Mouse (Mus musculus) brain, embryonic 14.5 days (tissue): ENCODE results near the gene Catsperz. TPM values are rescaled to one million over a fixed set of nuclear protein-coding genes. Genes with fewer than 3 reads are reported as not detected.

Source experiments
- DNase-seq: peaks from one replicate; pipeline ENCODE4 v3.0.0-alpha.2; 2011; ENCODE audit warnings: low read depth
- CTCF ChIP-seq: fragments of 200-500 bp; IDR thresholded peaks from 2 replicates; pipeline ENCODE4 v1.5.1; 2012; ENCODE audit warnings: inconsistent platforms, mild to moderate bottlenecking, moderate library complexity, borderline replicate concordance; ENCODE audit not compliant: insufficient read depth, insufficient read length; ENCODE audit errors: extremely low read depth
- POLR2A ChIP-seq: fragments of 200-500 bp; IDR thresholded peaks from 2 replicates; pipeline ENCODE4 v1.6.1; 2012; ENCODE audit warnings: mild to moderate bottlenecking, inconsistent platforms, borderline replicate concordance; ENCODE audit not compliant: poor library complexity, insufficient read depth, insufficient read length, severe bottlenecking; ENCODE audit errors: extremely low read depth
- polyA plus RNA-seq: library from polyadenylated mRNA; depleted of rRNA; stranded (reverse); fragments of >200 nt; gene quantifications from 2 replicates; pipeline ENCODE4 v1.2.3, GENCODE M21; 2012

The Catsperz gene
- polyA plus RNA-seq, 1 experiment = 1.5 TPM

DNA sequence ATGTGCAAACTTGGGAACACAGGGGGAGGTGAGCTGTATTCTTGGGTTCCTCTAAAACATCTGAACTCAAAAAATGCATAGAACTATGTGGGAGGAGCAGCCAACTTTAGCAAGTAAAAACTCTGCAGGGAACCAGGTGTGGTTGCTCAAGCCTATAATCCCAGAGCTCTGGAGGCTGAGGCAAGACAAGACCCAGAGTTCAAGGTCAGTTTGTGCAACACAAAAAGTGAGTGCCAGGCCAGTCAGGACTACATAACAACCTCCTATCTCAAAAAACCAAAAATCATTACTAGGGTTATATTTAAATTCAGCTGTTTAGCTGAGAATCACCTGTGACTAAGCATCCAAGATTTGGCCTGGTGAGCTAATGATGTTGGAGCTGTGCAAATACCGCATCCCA is 6.8 kb upstream of the Catsperz start:
- TF ChIP-seq POLR2A (no peak), CTCF (no peak)
- DNase-seq = no peak

DNA sequence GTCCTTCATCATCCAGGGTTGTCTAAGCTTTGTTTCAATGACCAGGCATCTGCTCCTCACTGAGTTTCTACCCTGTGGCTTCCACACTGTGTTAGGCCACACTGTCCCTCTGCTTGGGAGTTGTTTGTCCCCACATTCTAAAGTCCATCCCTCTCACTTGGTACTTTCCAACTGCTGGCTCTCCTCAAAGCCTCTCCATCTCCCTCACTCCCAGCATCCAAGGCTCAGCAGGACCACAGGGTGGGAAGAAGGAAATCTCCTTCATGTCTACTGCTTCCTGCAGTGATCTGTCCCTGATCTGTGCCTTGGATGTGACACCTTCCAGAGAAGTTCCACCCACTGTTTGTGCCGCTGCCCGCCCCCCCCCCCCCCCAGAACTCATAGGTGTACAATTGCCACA is 5.8 kb upstream of the Catsperz start:
- DNase-seq = no peak
- TF ChIP-seq CTCF (no peak), POLR2A (no peak)

DNA sequence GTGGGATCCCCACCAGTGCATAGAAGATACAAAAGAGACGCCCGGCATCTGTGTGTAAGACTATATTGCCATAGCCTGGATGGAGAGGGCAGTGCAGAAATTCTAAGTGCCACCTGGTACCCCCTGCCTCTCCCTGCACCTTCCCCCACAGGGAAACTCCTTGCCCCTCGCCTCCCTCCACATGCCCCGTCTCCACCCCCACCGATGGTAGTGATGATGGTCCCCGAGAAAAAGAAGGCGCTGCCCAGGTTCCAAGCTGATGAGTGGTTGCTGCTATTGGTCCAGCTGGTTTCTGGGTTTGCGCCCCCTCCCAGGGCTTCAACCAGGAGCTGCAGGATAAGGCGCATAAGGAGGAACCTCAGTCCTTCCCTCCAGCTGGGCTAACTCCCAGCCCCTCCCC is 2.9 kb upstream of the Catsperz start:
- TF ChIP-seq POLR2A (no peak), CTCF (no peak)
- DNase-seq = no peak

DNA sequence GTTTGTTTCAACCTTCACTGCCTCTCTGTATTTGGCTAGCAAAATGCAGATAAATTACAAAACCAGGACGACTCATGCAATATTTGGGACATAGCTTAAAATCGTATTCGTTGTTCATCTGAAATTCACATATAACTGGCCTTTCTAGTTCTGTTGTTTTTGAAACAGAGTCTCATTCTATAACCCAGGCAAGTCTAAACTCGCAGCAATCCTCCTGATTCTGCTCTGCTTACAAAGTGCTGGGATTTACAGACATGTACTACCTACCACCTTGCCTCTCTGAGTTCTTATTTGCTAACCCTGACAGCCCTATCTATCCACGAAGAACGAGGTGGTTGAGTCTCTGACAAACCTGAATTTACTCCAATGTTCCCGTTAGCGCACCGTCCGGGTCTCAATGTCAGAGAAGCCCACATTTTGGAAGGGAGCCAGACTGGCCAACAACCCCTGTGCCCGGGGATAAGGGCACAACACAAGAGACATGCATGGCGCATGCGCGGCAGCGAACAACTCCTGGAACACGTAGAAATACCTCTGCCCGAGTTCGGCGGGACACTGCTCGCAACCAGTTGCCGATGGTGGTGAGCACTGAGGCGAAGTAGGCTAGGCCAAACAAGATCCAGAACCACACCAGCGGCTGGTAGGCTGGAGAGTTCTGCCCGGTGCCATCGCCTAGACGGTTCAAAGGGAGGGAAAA is 1.5 kb upstream of the Catsperz start:
- TF ChIP-seq CTCF = no peak
- no peak for TF ChIP-seq POLR2A
- DNase-seq = peak; percentile 43

DNA sequence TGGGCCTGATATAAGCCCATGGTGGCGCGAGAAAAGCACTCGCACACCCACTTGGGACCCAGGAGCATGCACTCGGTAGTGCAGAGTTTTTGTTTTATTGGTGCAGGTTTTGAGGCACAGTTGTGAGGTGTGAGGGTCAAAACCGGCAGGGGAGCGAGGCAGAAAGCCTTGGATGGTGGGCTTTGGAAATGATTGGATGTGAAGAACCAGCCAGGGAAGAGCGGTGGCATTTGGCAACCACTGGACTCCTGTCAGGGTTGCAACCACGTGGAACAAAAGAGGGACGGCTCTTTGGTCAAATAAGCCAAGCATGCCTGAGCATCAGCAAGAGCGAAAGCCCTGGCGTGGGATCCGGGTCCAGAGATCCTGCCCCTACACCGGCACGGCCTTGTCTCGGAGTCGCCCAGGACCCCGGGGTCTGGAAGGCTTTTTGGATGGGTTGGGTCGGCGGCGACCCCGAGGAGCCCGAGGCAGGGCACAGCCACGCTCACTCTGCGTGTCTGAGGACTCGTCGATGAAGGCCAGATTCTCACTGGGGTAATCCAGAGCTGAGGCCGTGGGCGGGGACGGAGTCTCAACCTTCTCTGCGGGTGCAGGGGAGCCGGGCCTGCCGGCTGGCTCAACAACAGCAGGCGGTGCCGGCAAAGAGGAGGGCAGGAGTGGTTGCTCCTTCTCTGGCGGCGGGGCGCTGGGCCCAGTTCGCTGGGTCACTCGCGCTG is 590 bp upstream of the Catsperz start:
- DNase-seq = no peak
- TF ChIP-seq CTCF (no peak), POLR2A (no peak)

DNA sequence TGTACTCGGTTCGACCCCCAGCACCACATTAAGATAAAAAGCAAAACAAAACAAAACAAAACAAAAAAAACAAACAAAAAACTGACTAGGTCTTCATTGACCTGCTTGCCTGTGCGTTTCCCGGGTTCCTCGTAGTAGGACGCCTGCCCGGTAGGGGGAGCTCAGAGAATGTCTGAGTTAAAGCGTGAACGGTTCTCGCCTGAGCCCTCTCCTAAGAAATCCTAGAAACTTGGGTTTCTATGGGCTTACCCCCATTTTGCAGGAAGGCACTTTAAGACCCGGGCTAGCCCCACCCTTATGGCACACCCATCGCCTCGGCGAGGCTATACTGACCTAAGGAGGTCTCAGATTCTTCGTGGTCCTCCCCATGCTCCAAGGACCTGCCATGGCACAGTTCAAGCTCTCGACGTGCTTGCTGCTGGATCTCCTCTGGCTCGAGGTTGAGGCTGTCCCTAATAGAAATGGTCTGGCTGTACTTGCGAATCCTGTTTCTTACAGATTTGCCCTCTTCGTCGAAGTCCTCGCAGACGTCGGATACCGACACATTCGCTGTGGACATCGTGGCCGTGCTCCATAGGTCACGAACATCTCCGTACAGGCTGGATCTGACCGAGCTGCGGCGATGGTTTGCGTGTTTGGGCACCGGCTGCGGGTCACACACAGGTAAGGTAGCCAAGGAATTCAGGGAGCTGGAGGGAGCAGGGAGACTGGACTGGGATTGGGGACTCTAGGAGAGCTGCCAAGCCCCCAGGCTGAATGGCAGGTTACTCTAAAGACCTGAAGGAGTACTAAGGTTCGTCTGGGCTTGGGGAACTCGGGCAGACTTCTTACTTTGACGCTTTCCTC is 496 bp downstream of the Catsperz start:
- TF ChIP-seq POLR2A (no peak), CTCF (peak; percentile 85)
- peak; percentile 85 for DNase-seq

DNA sequence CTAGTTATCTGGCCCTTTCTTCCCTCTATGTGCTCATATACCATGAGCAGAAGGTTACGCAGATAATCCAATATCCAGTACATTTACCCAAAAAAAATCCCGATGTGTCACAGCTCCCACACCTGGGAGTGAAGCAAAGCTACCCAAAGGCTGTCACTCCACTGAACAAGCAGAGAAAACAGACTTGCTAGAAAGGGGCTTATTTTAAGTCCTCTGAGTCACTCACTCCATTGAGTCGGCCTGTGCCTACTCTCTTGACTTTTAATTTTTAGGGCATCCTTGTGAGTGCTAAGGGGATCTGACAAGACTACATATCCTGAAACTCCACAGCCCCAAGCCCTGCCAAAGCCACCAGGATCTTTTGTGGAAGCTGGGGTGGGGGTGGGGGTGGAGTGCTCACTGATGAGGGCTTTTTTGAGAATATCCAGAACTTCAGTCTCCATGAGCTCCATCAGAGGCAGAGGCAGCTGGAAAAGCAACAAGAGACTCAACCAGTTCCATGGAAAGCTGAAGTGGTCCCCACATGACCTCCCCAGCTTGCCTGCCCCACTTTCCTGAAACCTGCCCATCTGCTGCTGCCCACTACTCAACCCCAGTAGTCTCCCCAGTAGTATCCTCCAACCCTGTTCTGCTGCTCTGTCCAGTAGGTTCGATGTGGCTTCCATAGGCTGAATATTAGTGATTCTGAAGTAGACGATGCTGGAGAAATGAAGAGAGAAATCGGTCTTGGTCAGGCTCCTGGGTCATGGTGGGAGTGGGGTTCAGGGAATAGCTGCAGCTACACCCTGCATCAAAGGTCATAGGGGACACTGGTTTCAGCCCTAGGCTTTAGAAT is 2.1 kb downstream of the Catsperz start:
- DNase-seq = no peak
- TF ChIP-seq POLR2A (no peak), CTCF (no peak)

DNA sequence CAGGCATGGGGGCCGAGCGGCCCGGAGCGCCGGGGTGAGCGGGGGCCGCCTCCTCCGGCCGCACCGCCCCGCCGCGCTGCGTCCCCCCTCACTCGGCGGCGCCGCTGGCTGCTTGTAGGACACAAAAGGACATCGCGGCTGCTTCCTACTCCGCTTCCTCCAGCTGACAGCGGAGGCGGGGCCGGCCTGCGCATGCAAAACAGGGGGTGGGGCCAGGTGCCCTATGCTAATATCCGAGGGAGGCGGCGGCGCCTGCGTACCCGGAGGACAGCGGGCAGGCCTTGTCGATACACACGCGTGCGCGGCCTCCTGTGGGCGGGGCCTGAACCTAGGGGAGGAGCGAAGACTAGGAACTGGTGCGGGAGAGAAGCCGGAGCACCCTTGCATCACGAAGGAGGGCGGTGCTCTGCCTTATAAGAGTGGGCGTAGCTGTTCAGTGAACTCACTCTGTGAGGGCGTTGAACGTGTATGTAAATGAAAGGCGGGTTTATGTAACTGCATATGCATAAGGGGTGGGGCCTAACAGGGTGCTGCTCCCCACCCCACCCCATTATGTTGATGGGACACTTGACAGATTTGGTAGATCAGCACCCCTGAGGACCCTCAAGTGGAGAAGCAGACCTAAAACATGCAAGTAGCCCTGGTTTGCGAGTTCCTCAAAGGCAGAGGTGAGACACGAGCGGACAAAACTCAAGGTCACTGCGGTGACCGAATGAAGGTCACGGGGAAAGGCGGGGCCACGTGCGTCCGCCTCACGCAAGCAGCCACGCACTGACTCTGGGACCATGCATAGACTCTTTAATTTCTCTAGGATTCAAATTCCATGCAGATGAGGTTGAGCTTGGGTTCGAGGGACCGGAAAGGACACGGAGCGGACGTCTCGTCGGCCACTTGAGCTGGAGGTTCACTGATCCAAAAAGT is 3.3 kb downstream of the Catsperz start, which contains the start of gene Esrra:
Gene Esrra, minus strand, starts transcription at position 167 of the 921 bp plus-strand sequence.
- TF ChIP-seq CTCF = no peak
- TF ChIP-seq POLR2A = peak; percentile 86
- peak; percentile 100 for DNase-seq

DNA sequence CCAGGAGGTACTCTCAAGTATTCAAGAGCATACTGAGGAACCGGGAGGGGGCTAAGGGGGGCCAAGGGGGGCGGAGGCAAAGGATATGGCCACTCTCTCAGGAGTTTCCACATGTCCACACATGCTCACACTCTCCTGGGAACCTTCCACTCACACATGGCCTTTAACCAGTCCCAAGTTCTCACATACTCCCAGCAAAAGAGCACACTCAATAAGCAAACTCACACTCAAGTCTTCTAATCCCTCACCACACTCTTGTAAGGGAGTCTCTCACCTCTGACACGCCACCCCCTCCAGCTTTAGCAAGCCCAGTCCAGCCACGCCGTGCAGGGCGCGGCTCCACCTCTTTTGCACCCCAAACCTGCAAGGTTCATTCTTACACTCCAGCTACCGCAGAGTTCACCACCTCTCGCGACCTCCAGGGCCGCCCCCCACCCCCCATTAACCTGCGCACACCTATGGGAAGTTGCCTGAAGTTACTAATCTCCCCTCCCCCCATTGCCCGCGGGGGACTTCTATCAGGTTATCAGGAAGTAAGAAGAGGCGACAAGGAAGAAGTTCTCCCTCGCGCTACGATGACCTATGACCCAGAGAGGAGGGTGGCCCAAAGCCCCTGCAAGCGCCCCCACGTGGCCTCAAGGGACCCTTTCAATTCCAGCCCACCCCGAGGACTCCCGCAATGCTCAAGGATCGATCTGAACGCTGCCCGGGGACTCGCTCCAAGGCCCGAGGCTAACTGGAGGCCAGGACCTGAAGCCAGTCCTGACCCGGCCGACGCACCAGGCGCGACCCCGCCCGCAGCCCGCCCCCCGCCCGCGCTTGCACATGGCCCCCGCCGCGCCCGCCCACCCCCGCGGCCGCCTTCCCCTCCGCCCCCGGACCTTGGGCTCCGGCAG is 4.2 kb downstream of the Catsperz start:
- DNase-seq = peak; percentile 60
- TF ChIP-seq CTCF = no peak
- TF ChIP-seq POLR2A = no peak
